Mouse (Mus musculus) left cerebral cortex, adult 18-20 months (tissue): ENCODE results near the gene Atxn3. TPM values are rescaled to one million over a fixed set of nuclear protein-coding genes. Genes with fewer than 3 reads are reported as not detected.

Experiments
- DNase-seq, 2 experiments: peaks; one replicate each; pipeline ENCODE4 v3.0.0; 2021 to 2022; ENCODE audit warnings: low spot score in 2 of 2, mixed read lengths in 1 of 2
- long read RNA-seq, 2 experiments: library from polyadenylated mRNA; stranded (forward); transcript quantifications; one replicate each; pipeline ENCODE4 v2.0.0; 2021
- total RNA-seq, 2 experiments: library from RNA; stranded (reverse); gene quantifications; 2 replicates each; pipeline ENCODE4 v1.2.3; 2021

The Atxn3 gene
- 10 to 100 TPM; 20.7 to 21.3 TPM for total RNA-seq
- long read RNA-seq, experiment 1, full-length matches to known transcripts: 6 of 13 reads
- long read RNA-seq, experiment 1, partial matches to known transcripts: 0 of 13 reads
- long read RNA-seq, experiment 1, other reads (novel, unspliced or antisense): 7 of 13 reads
- long read RNA-seq, experiment 2, full-length matches to known transcripts: 3 of 12 reads
- long read RNA-seq, experiment 2, partial matches to known transcripts: 1 of 12 reads
- long read RNA-seq, experiment 2, other reads (novel, unspliced or antisense): 8 of 12 reads

- peak; percentile 98 for DNase-seq
Observed at GRCm38 (mm10) chr12:101957942-101958544, at the start of gene Atxn3. TSS of gene Atxn3 (minus strand) at chr12:101958246.

- no peak for DNase-seq
Observed at GRCm38 (mm10) chr12:102000785-102001184, 42.7 kb upstream of the Atxn3 start.

- no peak for DNase-seq
Observed at GRCm38 (mm10) chr12:101998929-101999328, 40.9 kb upstream of the Atxn3 start.

GRCm38 (mm10) chr12:101994576-101995467 is 36.8 kb upstream of the Atxn3 start:
- DNase-seq: no peak

GRCm38 (mm10) chr12:101987659-101988058 is 29.6 kb upstream of the Atxn3 start:
- DNase-seq: no peak

GRCm38 (mm10) chr12:101985110-101985509 is 27.1 kb upstream of the Atxn3 start:
- no peak for DNase-seq

GRCm38 (mm10) chr12:101982977-101983376 is 24.9 kb upstream of the Atxn3 start:
- DNase-seq: no peak

- DNase-seq: no peak
Observed at GRCm38 (mm10) chr12:101981559-101981958, 23.5 kb upstream of the Atxn3 start.

GRCm38 (mm10) chr12:101980266-101980665 is 22.2 kb upstream of the Atxn3 start:
- DNase-seq: no peak

- no peak for DNase-seq
Observed at GRCm38 (mm10) chr12:101979213-101979750, 21.2 kb upstream of the Atxn3 start.

GRCm38 (mm10) chr12:101978588-101978987 is 20.5 kb upstream of the Atxn3 start:
- DNase-seq: no peak

GRCm38 (mm10) chr12:101978162-101978561 is 20.1 kb upstream of the Atxn3 start:
- no peak for DNase-seq

GRCm38 (mm10) chr12:101977404-101977915 is 19.4 kb upstream of the Atxn3 start:
- no peak for DNase-seq

- no peak for DNase-seq
Observed at GRCm38 (mm10) chr12:101976651-101977403, 18.8 kb upstream of the Atxn3 start.

- peak; percentile 67 to 86 for DNase-seq
Observed at GRCm38 (mm10) chr12:101975601-101976571, 17.8 kb upstream of the Atxn3 start, which contains the start of gene Cpsf2. TSS of gene Cpsf2 (plus strand) at chr12:101975988.

- DNase-seq: no peak
Observed at GRCm38 (mm10) chr12:101975167-101975600, 17.1 kb upstream of the Atxn3 start.

- DNase-seq: no peak
Observed at GRCm38 (mm10) chr12:101974571-101974970, 16.5 kb upstream of the Atxn3 start.

GRCm38 (mm10) chr12:101972230-101972629 is 14.2 kb upstream of the Atxn3 start:
- no peak for DNase-seq

GRCm38 (mm10) chr12:101971311-101971710 is 13.3 kb upstream of the Atxn3 start:
- DNase-seq: no peak
